Mouse (Mus musculus): ENCODE results near the gene Nsun4. TPM values are rescaled to one million over a fixed set of nuclear protein-coding genes. Genes with fewer than 3 reads are reported as not detected.

Nsun4 gene
- polyA plus RNA-seq, 1 experiment from 2014 or later = 16.9 TPM

GRCm38 (mm10) chr4:116032906-116033305 lies 20.8 kb downstream of the Nsun4 start:
- 89% methylated on average over 9 of the region's 9 CpGs for WGBS
- H3K9ac ChIP-seq (ENCODE audit: low read length) = no peak overlapping the region
- ATAC-seq (ENCODE audit: insufficient number of reproducible peaks, low FRiP score, low TSS enrichment, low read depth) (no peak), DNase-seq (ENCODE audit: low spot score) (no peak)
- H3K4me3 ChIP-seq (ENCODE audit: low read depth, low read length) = no peak overlapping the region
- H3K9me3 ChIP-seq (ENCODE audit: control insufficient read depth, low read length) = no peaks in the 10 kb centered on the region; the same call in 1 of the 2 replicates
- H3K27me3 ChIP-seq (ENCODE audit: control insufficient read depth, insufficient read depth, low read length) = no peaks in the 10 kb centered on the region
- H3K36me3 ChIP-seq (ENCODE audit: control insufficient read depth, insufficient read depth, low read length) = no peaks in the 10 kb centered on the region; the same call in 1 of the 2 replicates
- no peak overlapping the region for H3K27ac ChIP-seq (replicated peaks; ENCODE audit: low read depth, low read length)
- no peaks in the 10 kb centered on the region for H3K4me1 ChIP-seq (ENCODE audit: control insufficient read depth, insufficient read depth, low read length)
- no peak overlapping the region for H3K4me2 ChIP-seq (ENCODE audit: low read depth, severe bottlenecking)

DNA sequence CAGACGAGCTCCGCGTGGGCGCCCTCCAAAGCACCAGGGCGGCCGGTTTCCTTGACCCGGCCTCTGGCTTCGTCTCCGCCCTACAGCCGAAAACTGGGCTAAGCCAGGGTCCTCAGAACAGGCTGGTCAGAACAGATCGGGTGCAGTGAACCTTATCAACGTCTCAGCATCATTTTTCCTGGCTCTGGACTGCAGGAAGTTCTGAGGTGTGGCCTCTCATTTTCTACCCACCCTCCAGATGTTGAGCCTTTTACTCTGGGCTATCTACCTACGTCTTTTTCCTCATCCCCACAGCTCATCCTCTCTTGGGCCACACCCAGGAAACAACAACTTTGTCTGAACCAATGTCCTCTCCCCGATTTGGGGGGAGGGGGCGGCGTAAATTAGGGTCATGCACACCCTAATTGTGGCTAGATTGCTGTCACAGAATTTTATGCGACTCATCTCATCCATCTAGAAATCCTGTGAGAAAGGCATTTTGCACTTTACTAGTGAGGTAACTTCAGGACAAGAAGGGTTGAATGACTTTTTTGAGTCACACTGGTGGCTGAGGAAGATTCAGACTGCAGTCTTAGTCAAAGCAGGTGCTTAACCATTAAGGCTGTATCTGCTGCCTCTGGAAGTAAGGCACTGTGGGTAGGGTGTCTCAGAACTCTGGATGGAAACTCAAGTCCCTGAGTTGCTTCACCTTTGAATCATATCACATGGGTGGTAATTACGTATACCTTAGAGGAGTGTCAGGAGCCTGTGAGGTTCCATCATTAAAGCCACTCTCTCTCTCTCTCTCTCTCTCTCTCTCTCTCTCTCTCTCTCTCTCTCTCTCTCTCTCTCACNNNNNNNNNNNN lies 35.6 kb downstream of the Nsun4 start, which contains the start of gene Faah:
Gene Faah (minus strand): TSS at position 25 of the 845 bp plus-strand sequence.
- WGBS = 10% methylated on average over 18 of the region's 18 CpGs

GRCm38 (mm10) chr4:116017300-116017901 lies 36.3 kb downstream of the Nsun4 start:
- Histone ChIP-seq H3K36me3 (ENCODE audit: control insufficient read depth, insufficient read depth, low read length) (no peaks in the 10 kb centered on the region), H3K9me3 (ENCODE audit: control insufficient read depth, low read length) (peaks cover 3% of the 10 kb centered on the region; the same call in 1 of the 2 replicates), H3K4me3 (ENCODE audit: low read depth, low read length) (peak overlapping the region; percentile 58), H3K4me1 (ENCODE audit: control insufficient read depth, insufficient read depth, low read length) (peaks cover 4% of the 10 kb centered on the region; the same call in 1 of the 2 replicates), H3K27me3 (ENCODE audit: control insufficient read depth, insufficient read depth, low read length) (peaks cover 45% of the 10 kb centered on the region), H3K27ac (replicated peaks; ENCODE audit: low read depth, low read length) (no peak overlapping the region), H3K9ac (ENCODE audit: low read length) (peak overlapping the region; percentile 52), H3K4me2 (ENCODE audit: low read depth, severe bottlenecking) (peak overlapping the region; percentile 99)
- under 1% methylated on average over 60 of the region's 60 CpGs for WGBS
- peak; percentile 82 for DNase-seq (ENCODE audit: low spot score)
- ATAC-seq (ENCODE audit: insufficient number of reproducible peaks, low FRiP score, low TSS enrichment, low read depth) = peak; percentile 69

More for the DNA sequence above, 35.6 kb downstream of the Nsun4 start, which contains the start of gene Faah:
- ATAC-seq (ENCODE audit: insufficient number of reproducible peaks, low FRiP score, low TSS enrichment, low read depth) (0 out of 2 replicates have a peak, but pooled peaks have one; percentile 42), DNase-seq (ENCODE audit: low spot score) (no peak)
- Histone ChIP-seq H3K27me3 (ENCODE audit: control insufficient read depth, insufficient read depth, low read length) (peaks cover 45% of the 10 kb centered on the region), H3K36me3 (ENCODE audit: control insufficient read depth, insufficient read depth, low read length) (no peaks in the 10 kb centered on the region), H3K9me3 (ENCODE audit: control insufficient read depth, low read length) (peaks cover 3% of the 10 kb centered on the region; the same call in 1 of the 2 replicates), H3K4me1 (ENCODE audit: control insufficient read depth, insufficient read depth, low read length) (peaks cover 4% of the 10 kb centered on the region; the same call in 1 of the 2 replicates), H3K27ac (replicated peaks; ENCODE audit: low read depth, low read length) (no peak within 1 kb of the TSS), H3K4me2 (ENCODE audit: low read depth, severe bottlenecking) (peak within 1 kb of the TSS; percentile 99), H3K9ac (ENCODE audit: low read length) (peak within 1 kb of the TSS; percentile 52), H3K4me3 (ENCODE audit: low read depth, low read length) (peak within 1 kb of the TSS; percentile 58)

DNA sequence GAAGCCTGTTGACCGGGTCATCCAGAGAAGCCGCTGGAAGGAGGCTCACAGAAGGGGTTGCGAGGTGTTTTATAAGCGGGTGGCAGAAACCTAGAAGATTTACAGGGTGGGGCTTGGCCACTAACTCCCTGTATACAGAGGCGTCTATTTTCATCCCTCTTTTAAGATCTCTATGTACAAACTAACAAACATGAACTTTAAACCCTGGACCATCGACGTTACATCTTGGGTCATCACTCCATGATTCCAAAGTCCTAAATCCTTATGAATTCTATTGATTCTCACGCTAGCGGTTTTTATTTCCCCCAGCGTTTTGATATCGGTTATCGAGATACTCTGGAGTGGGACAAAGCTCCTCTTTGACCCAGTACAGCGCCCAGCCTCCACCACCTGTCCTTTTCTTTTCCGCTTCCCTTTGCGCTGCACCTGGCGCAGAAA lies 36.8 kb downstream of the Nsun4 start:
- no peak overlapping the region; the same call in 1 of the 2 replicates for H3K9ac ChIP-seq (ENCODE audit: low read length)
- no peaks in the 10 kb centered on the region; the same call in 1 of the 2 replicates for H3K9me3 ChIP-seq (ENCODE audit: control insufficient read depth, low read length)
- peaks cover 45% of the 10 kb centered on the region for H3K27me3 ChIP-seq (ENCODE audit: control insufficient read depth, insufficient read depth, low read length)
- peak overlapping the region; percentile 99 for H3K4me2 ChIP-seq (ENCODE audit: low read depth, severe bottlenecking)
- H3K4me1 ChIP-seq (ENCODE audit: control insufficient read depth, insufficient read depth, low read length) = peaks cover 4% of the 10 kb centered on the region; the same call in 1 of the 2 replicates
- DNase-seq (ENCODE audit: low spot score) (no peak), ATAC-seq (ENCODE audit: insufficient number of reproducible peaks, low FRiP score, low TSS enrichment, low read depth) (no peak)
- H3K4me3 ChIP-seq (ENCODE audit: low read depth, low read length) = peak overlapping the region; percentile 58
- WGBS = 9% methylated on average over 16 of the region's 16 CpGs
- no peak overlapping the region for H3K27ac ChIP-seq (replicated peaks; ENCODE audit: low read depth, low read length)
- no peaks in the 10 kb centered on the region for H3K36me3 ChIP-seq (ENCODE audit: control insufficient read depth, insufficient read depth, low read length)

DNA sequence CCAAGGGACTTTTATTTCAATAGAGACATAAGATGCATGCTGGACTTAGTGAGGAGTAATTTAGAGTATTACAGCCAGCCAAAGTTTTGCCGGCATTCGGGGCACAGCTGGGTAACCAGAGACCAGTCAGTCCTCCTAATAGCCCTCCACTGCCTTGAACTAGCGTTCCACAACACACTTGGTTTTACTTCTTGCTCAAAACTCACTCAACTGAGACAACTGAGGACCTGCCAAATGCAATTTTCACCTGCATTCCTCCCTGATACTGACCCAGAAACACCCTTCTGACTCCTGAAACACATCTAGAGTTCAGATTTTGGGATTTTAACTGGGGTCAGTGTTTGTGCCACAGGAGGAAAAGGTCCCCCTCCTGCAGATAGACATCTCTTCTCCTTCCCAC lies 37.3 kb downstream of the Nsun4 start:
- H3K4me1 ChIP-seq (ENCODE audit: control insufficient read depth, insufficient read depth, low read length) = peaks cover 4% of the 10 kb centered on the region; the same call in 1 of the 2 replicates
- no peak overlapping the region for H3K4me3 ChIP-seq (ENCODE audit: low read depth, low read length)
- H3K27ac ChIP-seq (replicated peaks; ENCODE audit: low read depth, low read length) = no peak overlapping the region
- 34% methylated on average over 3 of the region's 3 CpGs for WGBS
- no peak for DNase-seq (ENCODE audit: low spot score)
- no peak overlapping the region for H3K9ac ChIP-seq (ENCODE audit: low read length)
- peaks cover 45% of the 10 kb centered on the region for H3K27me3 ChIP-seq (ENCODE audit: control insufficient read depth, insufficient read depth, low read length)
- H3K9me3 ChIP-seq (ENCODE audit: control insufficient read depth, low read length) = no peaks in the 10 kb centered on the region
- no peak overlapping the region for H3K4me2 ChIP-seq (ENCODE audit: low read depth, severe bottlenecking)
- H3K36me3 ChIP-seq (ENCODE audit: control insufficient read depth, insufficient read depth, low read length) = no peaks in the 10 kb centered on the region
- no peak for ATAC-seq (ENCODE audit: insufficient number of reproducible peaks, low FRiP score, low TSS enrichment, low read depth)

DNA sequence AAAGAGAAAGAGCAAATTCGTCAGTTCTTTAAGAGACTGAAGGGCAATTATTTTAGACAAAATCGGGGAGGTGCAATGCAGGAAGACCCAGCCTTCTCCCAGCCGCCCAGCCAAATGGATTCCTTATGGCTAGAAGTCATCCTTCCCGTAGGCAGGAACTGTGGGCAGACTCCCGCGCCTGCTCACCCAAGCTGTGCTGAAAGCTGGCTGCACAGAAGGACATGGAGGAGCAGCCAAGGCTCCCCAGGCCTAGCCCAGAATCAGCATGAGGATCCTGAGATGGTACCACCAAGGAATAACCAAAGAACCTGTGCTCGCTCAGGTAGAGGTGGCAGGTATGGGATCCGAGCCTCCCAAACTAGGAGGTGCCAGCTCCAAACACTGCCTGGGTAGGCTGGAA lies 37.7 kb downstream of the Nsun4 start:
- Histone ChIP-seq H3K36me3 (ENCODE audit: control insufficient read depth, insufficient read depth, low read length) (no peaks in the 10 kb centered on the region), H3K9me3 (ENCODE audit: control insufficient read depth, low read length) (no peaks in the 10 kb centered on the region), H3K4me2 (ENCODE audit: low read depth, severe bottlenecking) (no peak overlapping the region), H3K9ac (ENCODE audit: low read length) (no peak overlapping the region), H3K27me3 (ENCODE audit: control insufficient read depth, insufficient read depth, low read length) (peaks cover 45% of the 10 kb centered on the region), H3K27ac (replicated peaks; ENCODE audit: low read depth, low read length) (no peak overlapping the region), H3K4me1 (ENCODE audit: control insufficient read depth, insufficient read depth, low read length) (peaks cover 4% of the 10 kb centered on the region; the same call in 1 of the 2 replicates), H3K4me3 (ENCODE audit: low read depth, low read length) (no peak overlapping the region)
- DNase-seq (ENCODE audit: low spot score) (no peak), ATAC-seq (ENCODE audit: insufficient number of reproducible peaks, low FRiP score, low TSS enrichment, low read depth) (no peak)
- WGBS = 52% methylated on average over 8 of the region's 8 CpGs

DNA sequence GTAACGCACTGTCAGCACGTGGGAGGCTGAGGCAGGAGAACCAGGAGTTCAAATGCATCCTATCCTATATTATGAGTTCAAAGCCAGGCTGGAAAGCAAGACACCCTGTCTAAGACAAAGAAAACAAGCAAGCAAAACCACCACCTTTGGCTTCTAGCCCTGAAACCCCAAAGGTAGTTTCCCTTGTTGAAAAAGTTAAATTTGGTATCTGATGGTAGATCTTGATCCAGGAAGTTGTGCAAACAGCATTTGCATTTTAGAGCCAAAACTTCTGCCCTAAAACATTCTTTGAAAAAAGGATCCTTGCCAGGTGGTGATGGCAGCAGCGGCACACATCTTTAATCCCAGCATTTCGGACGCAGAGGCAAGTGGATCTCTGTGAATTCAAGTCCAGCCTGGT lies 38.2 kb downstream of the Nsun4 start:
- no peaks in the 10 kb centered on the region for H3K36me3 ChIP-seq (ENCODE audit: control insufficient read depth, insufficient read depth, low read length)
- peaks cover 4% of the 10 kb centered on the region; the same call in 1 of the 2 replicates for H3K4me1 ChIP-seq (ENCODE audit: control insufficient read depth, insufficient read depth, low read length)
- H3K27ac ChIP-seq (replicated peaks; ENCODE audit: low read depth, low read length) = no peak overlapping the region
- no peak overlapping the region for H3K4me3 ChIP-seq (ENCODE audit: low read depth, low read length)
- WGBS = 81% methylated on average over 5 of the region's 5 CpGs
- peaks cover 45% of the 10 kb centered on the region for H3K27me3 ChIP-seq (ENCODE audit: control insufficient read depth, insufficient read depth, low read length)
- H3K9me3 ChIP-seq (ENCODE audit: control insufficient read depth, low read length) = no peaks in the 10 kb centered on the region
- no peak overlapping the region for H3K4me2 ChIP-seq (ENCODE audit: low read depth, severe bottlenecking)
- DNase-seq (ENCODE audit: low spot score) (no peak), ATAC-seq (ENCODE audit: insufficient number of reproducible peaks, low FRiP score, low TSS enrichment, low read depth) (no peak)
- H3K9ac ChIP-seq (ENCODE audit: low read length) = no peak overlapping the region

GRCm38 (mm10) chr4:116010186-116010585 lies 43.5 kb downstream of the Nsun4 start:
- ATAC-seq (ENCODE audit: insufficient number of reproducible peaks, low FRiP score, low TSS enrichment, low read depth) (no peak), DNase-seq (ENCODE audit: low spot score) (no peak)
- 72% methylated on average over 8 of the region's 8 CpGs for WGBS
- Histone ChIP-seq H3K4me3 (ENCODE audit: low read depth, low read length) (no peak overlapping the region), H3K4me1 (ENCODE audit: control insufficient read depth, insufficient read depth, low read length) (no peaks in the 10 kb centered on the region), H3K36me3 (ENCODE audit: control insufficient read depth, insufficient read depth, low read length) (no peaks in the 10 kb centered on the region), H3K27me3 (ENCODE audit: control insufficient read depth, insufficient read depth, low read length) (peaks cover 6% of the 10 kb centered on the region), H3K9ac (ENCODE audit: low read length) (no peak overlapping the region), H3K9me3 (ENCODE audit: control insufficient read depth, low read length) (no peaks in the 10 kb centered on the region), H3K27ac (replicated peaks; ENCODE audit: low read depth, low read length) (no peak overlapping the region), H3K4me2 (ENCODE audit: low read depth, severe bottlenecking) (no peak overlapping the region)
